Mouse (Mus musculus): ENCODE data around the gene Ubald2. TPM values are rescaled to one million over a fixed set of nuclear protein-coding genes. Genes with fewer than 3 reads are reported as not detected.
"Not testable (repeated sequence)": the region's sequence is repeated elsewhere in the genome, so short reads cannot be mapped to it uniquely, and the experiment has no call there.

Ubald2 gene
- polyA plus RNA-seq, 1 experiment from 2014 or later, result 78.5 TPM

DNA sequence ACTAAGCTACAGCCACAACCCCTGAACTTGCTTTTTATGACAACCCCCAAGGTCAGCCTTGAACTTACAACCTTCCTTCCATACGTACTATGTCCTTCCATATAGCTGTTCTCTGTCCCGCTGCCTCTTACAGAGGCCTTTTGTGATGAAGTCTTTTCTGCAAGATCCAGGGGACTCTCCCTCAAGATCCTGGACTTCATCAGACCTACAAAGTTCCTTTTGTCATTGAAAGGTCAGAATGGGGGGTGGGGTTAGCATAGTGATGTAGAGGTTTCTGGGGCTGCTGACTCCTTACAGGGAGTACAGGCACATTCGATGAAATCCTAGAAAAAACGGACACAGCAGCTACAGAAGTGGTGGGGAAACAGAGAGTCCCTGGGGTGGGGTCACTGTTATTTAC, 25.9 kb downstream of the Ubald2 start:
- no peak for DNase-seq (ENCODE audit: low spot score)
- WGBS, result 66% methylated on average over 4 of the region's 4 CpGs
- Histone ChIP-seq H3K4me1 (replicated peaks; ENCODE audit: control insufficient read depth, insufficient read depth, low read length) (no peaks in the 10 kb centered on the region), H3K4me3 (ENCODE audit: low read depth, low read length) (no peak overlapping the region), H3K27me3 (replicated peaks; ENCODE audit: control insufficient read depth, insufficient read depth, low read length) (no peaks in the 10 kb centered on the region), H3K4me2 (ENCODE audit: low read length) (no peak overlapping the region), H3K9me3 (ENCODE audit: control insufficient read depth, low read length) (no peaks in the 10 kb centered on the region), H3K36me3 (ENCODE audit: control insufficient read depth, insufficient read depth, low read length) (no peaks in the 10 kb centered on the region), H3K9ac (ENCODE audit: low read length) (no peak overlapping the region), H3K27ac (ENCODE audit: low read depth) (no peak overlapping the region)
- no peak for ATAC-seq (replicated peaks; ENCODE audit: low FRiP score, low TSS enrichment, low read depth)

DNA sequence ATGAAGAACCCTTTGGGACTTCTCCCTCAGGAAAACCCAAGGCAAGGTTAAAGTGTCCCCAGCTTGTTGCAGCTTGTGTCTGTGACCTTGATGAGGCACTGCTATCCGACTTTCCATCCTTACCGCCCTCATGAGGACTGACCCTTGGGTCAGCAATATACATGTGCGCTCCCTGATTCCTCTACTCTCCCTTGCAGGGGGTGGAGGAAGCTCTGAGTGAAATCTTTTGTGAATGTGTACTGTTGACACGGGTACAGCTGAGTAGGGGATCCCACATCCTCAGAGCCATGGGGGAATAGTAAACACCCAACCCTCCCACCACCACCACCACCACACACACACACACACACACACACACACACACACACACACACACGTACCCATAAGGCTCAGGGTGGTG, 29.4 kb downstream of the Ubald2 start:
- DNase-seq (ENCODE audit: low spot score), result no peak

DNA sequence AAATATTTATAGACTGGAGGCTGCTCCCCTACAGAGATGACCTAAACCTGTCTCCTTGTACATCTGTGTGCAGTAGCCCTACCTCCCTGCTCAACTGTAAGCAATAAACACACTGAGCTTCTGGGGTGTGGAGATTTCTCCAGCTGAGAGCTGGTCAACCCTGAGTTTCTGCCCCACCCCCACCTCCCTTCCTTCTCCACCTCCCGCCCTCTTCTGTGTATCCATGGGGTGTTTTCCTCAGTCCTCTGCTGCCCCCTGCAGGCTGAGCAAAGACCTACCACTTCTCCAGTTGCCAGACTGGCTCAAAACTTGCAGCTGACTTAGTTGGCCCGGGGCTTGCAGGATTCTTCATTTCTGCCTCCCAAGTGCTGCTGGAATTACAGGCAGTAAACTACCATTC, 29.9 kb downstream of the Ubald2 start:
- Histone ChIP-seq H3K9ac (ENCODE audit: low read length) (no peak overlapping the region), H3K27ac (ENCODE audit: low read depth) (no peak overlapping the region), H3K36me3 (ENCODE audit: control insufficient read depth, insufficient read depth, low read length) (no peaks in the 10 kb centered on the region), H3K4me2 (ENCODE audit: low read length) (no peak overlapping the region), H3K4me1 (replicated peaks; ENCODE audit: control insufficient read depth, insufficient read depth, low read length) (no peaks in the 10 kb centered on the region), H3K4me3 (ENCODE audit: low read depth, low read length) (no peak overlapping the region), H3K27me3 (replicated peaks; ENCODE audit: control insufficient read depth, insufficient read depth, low read length) (no peaks in the 10 kb centered on the region), H3K9me3 (ENCODE audit: control insufficient read depth, low read length) (no peaks in the 10 kb centered on the region)
- ATAC-seq (replicated peaks; ENCODE audit: low FRiP score, low TSS enrichment, low read depth) (peak; percentile 61), DNase-seq (ENCODE audit: low spot score) (peak; percentile 95)
- 2% methylated on average over 2 of the region's 2 CpGs for WGBS

More for the DNA sequence above, 29.4 kb downstream of the Ubald2 start:
- no peaks in the 10 kb centered on the region for H3K9me3 ChIP-seq (ENCODE audit: control insufficient read depth, low read length)
- no peak overlapping the region for H3K4me2 ChIP-seq (ENCODE audit: low read length)
- H3K9ac ChIP-seq (ENCODE audit: low read length), result no peak overlapping the region
- 51% methylated on average over 5 of the region's 5 CpGs for WGBS
- H3K4me1 ChIP-seq (replicated peaks; ENCODE audit: control insufficient read depth, insufficient read depth, low read length), result no peaks in the 10 kb centered on the region
- peak; percentile 16; the same call in 1 of the 2 replicates for ATAC-seq (replicated peaks; ENCODE audit: low FRiP score, low TSS enrichment, low read depth)
- no peak overlapping the region for H3K4me3 ChIP-seq (ENCODE audit: low read depth, low read length)
- no peaks in the 10 kb centered on the region for H3K27me3 ChIP-seq (replicated peaks; ENCODE audit: control insufficient read depth, insufficient read depth, low read length)
- no peaks in the 10 kb centered on the region for H3K36me3 ChIP-seq (ENCODE audit: control insufficient read depth, insufficient read depth, low read length)
- no peak overlapping the region for H3K27ac ChIP-seq (ENCODE audit: low read depth)

DNA sequence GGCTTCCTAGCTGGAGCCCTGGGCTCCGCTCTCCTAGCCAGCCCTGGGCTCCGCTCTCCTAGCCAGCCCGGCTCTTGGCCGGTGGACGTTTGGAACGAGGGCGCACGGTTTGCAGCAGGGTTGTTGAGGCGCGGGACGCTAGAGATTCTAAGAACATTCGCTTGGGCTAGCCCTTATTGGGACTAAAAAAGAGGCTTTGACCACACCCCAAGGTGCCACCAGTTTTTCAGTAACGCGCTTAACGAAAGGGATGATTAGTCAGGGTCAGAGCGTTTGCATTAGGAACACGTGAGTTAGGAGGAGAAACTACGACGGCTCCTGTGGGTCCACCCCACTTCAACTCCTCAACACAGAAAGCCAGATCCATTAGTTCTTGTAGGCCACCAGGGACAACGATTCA, 32.2 kb downstream of the Ubald2 start, which contains the start of gene Qrich2:
Gene Qrich2, minus strand, starts transcription at position 101 of the 400 bp plus-strand sequence.
- no peaks in the 10 kb centered on the region for H3K4me1 ChIP-seq (replicated peaks; ENCODE audit: control insufficient read depth, insufficient read depth, low read length)
- WGBS, result 56% methylated on average over 20 of the region's 20 CpGs
- no peak for ATAC-seq (replicated peaks; ENCODE audit: low FRiP score, low TSS enrichment, low read depth)

DNA sequence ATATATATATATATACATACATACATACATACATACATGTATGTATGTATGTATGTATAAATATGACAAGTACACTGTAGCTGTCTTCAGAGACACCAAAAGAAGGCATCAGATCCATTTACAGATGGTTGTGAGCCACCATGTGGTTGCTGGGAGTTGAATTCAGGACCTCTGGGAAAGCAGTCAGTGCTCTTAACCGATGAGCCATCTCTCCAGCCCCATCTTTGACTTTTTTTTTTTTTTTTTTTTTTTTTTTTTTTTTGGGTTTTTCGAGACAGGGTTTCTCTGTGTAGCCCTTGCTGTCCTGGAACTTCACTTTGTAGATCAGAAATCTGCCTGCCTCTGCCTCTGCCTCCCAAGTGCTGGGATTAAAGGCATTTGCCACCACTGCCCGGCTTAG, 34.4 kb downstream of the Ubald2 start:
- H3K36me3 ChIP-seq (ENCODE audit: control insufficient read depth, insufficient read depth, low read length), result peaks cover 39% of the 10 kb centered on the region
- H3K4me2 ChIP-seq (ENCODE audit: low read length); DNase-seq (ENCODE audit: low spot score); H3K9ac ChIP-seq (ENCODE audit: low read length); H3K4me3 ChIP-seq (ENCODE audit: low read depth, low read length); H3K9me3 ChIP-seq (ENCODE audit: control insufficient read depth, low read length); ATAC-seq (replicated peaks; ENCODE audit: low FRiP score, low TSS enrichment, low read depth); H3K27ac ChIP-seq (ENCODE audit: low read depth); H3K27me3 ChIP-seq (replicated peaks; ENCODE audit: control insufficient read depth, insufficient read depth, low read length); H3K4me1 ChIP-seq (replicated peaks; ENCODE audit: control insufficient read depth, insufficient read depth, low read length): not testable (repeated sequence)
- 58% methylated on average over 3 of the region's 3 CpGs for WGBS

More for the DNA sequence above, 32.2 kb downstream of the Ubald2 start, which contains the start of gene Qrich2:
- Histone ChIP-seq H3K27me3 (replicated peaks; ENCODE audit: control insufficient read depth, insufficient read depth, low read length) (no peaks in the 10 kb centered on the region), H3K4me3 (ENCODE audit: low read depth, low read length) (no peak within 1 kb of the TSS), H3K36me3 (ENCODE audit: control insufficient read depth, insufficient read depth, low read length) (peaks cover 17% of the 10 kb centered on the region), H3K4me2 (ENCODE audit: low read length) (no peak within 1 kb of the TSS), H3K9me3 (ENCODE audit: control insufficient read depth, low read length) (no peaks in the 10 kb centered on the region), H3K9ac (ENCODE audit: low read length) (no peak within 1 kb of the TSS), H3K27ac (ENCODE audit: low read depth) (no peak within 1 kb of the TSS)
- no peak for DNase-seq (ENCODE audit: low spot score)

DNA sequence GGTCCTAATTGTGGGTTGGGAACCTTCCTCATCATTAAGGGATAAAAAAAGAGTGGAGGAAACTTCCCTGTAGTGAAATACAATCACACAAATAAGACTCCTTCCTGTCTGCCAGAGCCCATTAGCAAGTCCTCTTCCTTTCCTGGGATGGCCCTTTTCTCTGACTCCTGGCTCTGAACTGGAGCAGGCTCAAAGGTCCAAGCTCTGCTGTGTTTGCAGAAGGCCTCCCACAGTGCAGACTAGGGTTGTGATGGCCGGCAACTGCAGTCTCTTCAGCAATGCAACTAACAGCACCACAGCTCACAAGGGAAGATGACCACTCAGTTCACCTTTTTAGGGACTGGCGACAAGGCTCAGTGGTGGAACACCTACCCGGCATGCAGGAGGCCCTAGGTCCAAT, 36.4 kb downstream of the Ubald2 start:
- no peaks in the 10 kb centered on the region for H3K9me3 ChIP-seq (ENCODE audit: control insufficient read depth, low read length)
- DNase-seq (ENCODE audit: low spot score) (no peak), ATAC-seq (replicated peaks; ENCODE audit: low FRiP score, low TSS enrichment, low read depth) (no peak)
- H3K27ac ChIP-seq (ENCODE audit: low read depth), result no peak overlapping the region
- no peak overlapping the region for H3K4me2 ChIP-seq (ENCODE audit: low read length)
- H3K9ac ChIP-seq (ENCODE audit: low read length), result no peak overlapping the region
- no peaks in the 10 kb centered on the region for H3K4me1 ChIP-seq (replicated peaks; ENCODE audit: control insufficient read depth, insufficient read depth, low read length)
- 81% methylated on average over 3 of the region's 3 CpGs for WGBS
- no peak overlapping the region for H3K4me3 ChIP-seq (ENCODE audit: low read depth, low read length)
- no peaks in the 10 kb centered on the region for H3K27me3 ChIP-seq (replicated peaks; ENCODE audit: control insufficient read depth, insufficient read depth, low read length)
- peaks cover 58% of the 10 kb centered on the region for H3K36me3 ChIP-seq (ENCODE audit: control insufficient read depth, insufficient read depth, low read length)

DNA sequence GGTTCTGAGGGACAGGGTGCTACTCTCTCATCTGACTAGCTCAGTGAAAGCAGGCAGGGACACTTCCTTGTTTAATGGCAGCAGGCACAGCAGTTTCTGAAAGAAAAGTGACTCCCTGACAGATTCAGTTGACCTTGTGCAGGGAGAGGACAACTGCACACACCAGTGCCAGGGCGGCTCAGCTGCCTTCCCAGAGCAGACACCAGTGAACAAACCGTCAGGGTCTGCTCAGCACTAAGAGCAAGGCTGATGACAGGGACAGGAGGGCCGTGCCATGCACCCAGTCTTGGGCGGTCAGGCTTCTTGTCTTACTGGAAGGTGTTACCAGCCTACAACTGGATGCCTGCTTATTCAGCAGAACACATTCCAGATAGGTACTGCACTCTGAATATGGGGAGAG, 37.0 kb downstream of the Ubald2 start:
- H3K9ac ChIP-seq (ENCODE audit: low read length), result no peak overlapping the region
- no peaks in the 10 kb centered on the region for H3K9me3 ChIP-seq (ENCODE audit: control insufficient read depth, low read length)
- DNase-seq (ENCODE audit: low spot score), result no peak
- H3K27me3 ChIP-seq (replicated peaks; ENCODE audit: control insufficient read depth, insufficient read depth, low read length), result no peaks in the 10 kb centered on the region
- H3K4me1 ChIP-seq (replicated peaks; ENCODE audit: control insufficient read depth, insufficient read depth, low read length), result no peaks in the 10 kb centered on the region
- H3K4me3 ChIP-seq (ENCODE audit: low read depth, low read length), result no peak overlapping the region
- H3K27ac ChIP-seq (ENCODE audit: low read depth), result no peak overlapping the region
- H3K4me2 ChIP-seq (ENCODE audit: low read length), result no peak overlapping the region
- no peak for ATAC-seq (replicated peaks; ENCODE audit: low FRiP score, low TSS enrichment, low read depth)
- WGBS, result 86% methylated on average over 4 of the region's 4 CpGs
- peaks cover 64% of the 10 kb centered on the region for H3K36me3 ChIP-seq (ENCODE audit: control insufficient read depth, insufficient read depth, low read length)

DNA sequence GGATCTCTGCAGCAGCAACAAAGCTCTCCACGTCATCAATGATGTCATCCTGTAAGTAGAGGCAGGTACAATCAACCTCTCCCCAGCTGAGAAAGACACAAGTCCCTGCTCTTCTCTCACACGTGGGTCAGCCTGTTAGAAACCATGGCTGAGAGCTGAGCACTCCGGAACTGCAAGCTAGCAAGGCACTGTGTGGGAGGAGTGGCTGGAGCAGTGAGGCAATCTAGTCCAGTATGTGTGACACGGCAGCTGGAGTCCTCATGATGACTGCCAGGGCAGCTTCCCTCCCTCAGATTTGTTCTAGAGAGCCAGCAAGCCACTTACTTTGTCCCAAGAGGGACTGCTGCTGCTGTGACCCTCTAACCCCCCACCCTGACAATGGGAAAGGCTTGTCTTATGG, 38.4 kb downstream of the Ubald2 start:
- Histone ChIP-seq H3K9ac (ENCODE audit: low read length) (no peak overlapping the region), H3K4me3 (ENCODE audit: low read depth, low read length) (no peak overlapping the region), H3K36me3 (ENCODE audit: control insufficient read depth, insufficient read depth, low read length) (peaks cover 78% of the 10 kb centered on the region), H3K4me1 (replicated peaks; ENCODE audit: control insufficient read depth, insufficient read depth, low read length) (no peaks in the 10 kb centered on the region), H3K27ac (ENCODE audit: low read depth) (no peak overlapping the region), H3K27me3 (replicated peaks; ENCODE audit: control insufficient read depth, insufficient read depth, low read length) (no peaks in the 10 kb centered on the region), H3K9me3 (ENCODE audit: control insufficient read depth, low read length) (no peaks in the 10 kb centered on the region), H3K4me2 (ENCODE audit: low read length) (no peak overlapping the region)
- WGBS, result 82% methylated on average over 4 of the region's 4 CpGs
- DNase-seq (ENCODE audit: low spot score) (no peak), ATAC-seq (replicated peaks; ENCODE audit: low FRiP score, low TSS enrichment, low read depth) (no peak)

DNA sequence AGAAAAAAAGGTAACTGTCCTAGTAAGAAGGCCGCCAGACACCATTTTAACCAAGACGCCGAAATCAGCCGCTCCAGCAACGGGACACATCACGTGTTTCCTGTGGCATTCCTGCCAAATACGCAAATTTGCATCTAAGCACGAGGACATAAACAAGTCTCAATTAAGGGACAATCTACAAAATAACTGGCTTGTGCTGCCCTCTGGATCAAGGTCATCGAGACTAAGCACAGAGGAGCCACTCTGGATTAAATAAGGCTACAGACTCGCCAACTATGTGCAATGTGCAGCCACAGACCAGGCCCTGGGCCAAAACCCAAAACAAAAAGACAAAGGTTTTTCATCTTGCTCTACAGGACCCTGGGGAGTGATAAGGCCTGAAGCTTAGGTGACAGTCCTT, 42.1 kb downstream of the Ubald2 start:
- H3K4me2 ChIP-seq (ENCODE audit: low read length), result no peak overlapping the region
- H3K27ac ChIP-seq (ENCODE audit: low read depth), result no peak overlapping the region
- no peaks in the 10 kb centered on the region for H3K9me3 ChIP-seq (ENCODE audit: control insufficient read depth, low read length)
- no peak overlapping the region for H3K4me3 ChIP-seq (ENCODE audit: low read depth, low read length)
- H3K4me1 ChIP-seq (replicated peaks; ENCODE audit: control insufficient read depth, insufficient read depth, low read length), result no peaks in the 10 kb centered on the region
- no peaks in the 10 kb centered on the region for H3K27me3 ChIP-seq (replicated peaks; ENCODE audit: control insufficient read depth, insufficient read depth, low read length)
- ATAC-seq (replicated peaks; ENCODE audit: low FRiP score, low TSS enrichment, low read depth), result no peak
- H3K36me3 ChIP-seq (ENCODE audit: control insufficient read depth, insufficient read depth, low read length), result peaks cover 99% of the 10 kb centered on the region
- 93% methylated on average over 10 of the region's 10 CpGs for WGBS
- no peak for DNase-seq (ENCODE audit: low spot score)
- no peak overlapping the region for H3K9ac ChIP-seq (ENCODE audit: low read length)
